Mouse (Mus musculus): ENCODE results near the gene Olfr1494.

Olfr1494 gene

GRCm38 (mm10) chr19:13739428-13739827, at the start of gene Olfr1494:
Gene Olfr1494 (plus strand): TSS chr19:13739728.
- DNase-seq (ENCODE audit: low spot score), result no peak

- DNase-seq (ENCODE audit: low spot score), result no peak
Measured at GRCm38 (mm10) chr19:13696968-13697367, 42.6 kb upstream of the Olfr1494 start, which contains the start of gene Olfr1491. Gene Olfr1491 (plus strand): TSS chr19:13697268.

GRCm38 (mm10) chr19:13722978-13723377, 16.6 kb upstream of the Olfr1494 start, which contains the start of gene Olfr1493-ps1:
Gene Olfr1493-ps1 (plus strand): TSS chr19:13723278.
- no peak for DNase-seq (ENCODE audit: low spot score)

- no peak for DNase-seq (ENCODE audit: low spot score)
Measured at GRCm38 (mm10) chr19:13749366-13749765, 9.8 kb downstream of the Olfr1494 start.

GRCm38 (mm10) chr19:13764306-13764705, 24.8 kb downstream of the Olfr1494 start, which contains the start of gene Olfr1495:
Gene Olfr1495 (plus strand): TSS chr19:13764606.
- DNase-seq (ENCODE audit: low spot score), result no peak

- no peak for DNase-seq (ENCODE audit: low spot score)
Measured at GRCm38 (mm10) chr19:13768565-13769276, 29.2 kb downstream of the Olfr1494 start.

- DNase-seq (ENCODE audit: low spot score), result no peak
Measured at GRCm38 (mm10) chr19:13777578-13777977, 38.0 kb downstream of the Olfr1494 start, which contains the start of gene Olfr1496. Gene Olfr1496 (plus strand): TSS chr19:13777878.

- DNase-seq (ENCODE audit: low spot score), result no peak
Measured at GRCm38 (mm10) chr19:13798102-13798501, 58.6 kb downstream of the Olfr1494 start, which contains the start of gene Olfr1497. Gene Olfr1497 (minus strand): TSS chr19:13798202.
